Mouse (Mus musculus) MEL (cell line): Measurements from ENCODE around the gene Rpl14. TPM values are rescaled to one million over a fixed set of nuclear protein-coding genes. Genes with fewer than 3 reads are reported as not detected.

Experiments used
- DNase-seq: peaks from one replicate; pipeline ENCODE4 v3.0.0; 2011; ENCODE audit warnings: low read depth, low spot score
- H3K27ac ChIP-seq: 2 replicates; pipeline ENCODE4 v1.5.1; 2012; ENCODE audit warnings: low read depth, mild to moderate bottlenecking, control low read depth, low read length, moderate library complexity; ENCODE audit not compliant: control insufficient read depth
- H3K27me3 ChIP-seq, 2 experiments: fragments of 150-350 bp in 1 of 2; sonication (generic) in 1 of 2; 2 replicates each; pipeline ENCODE4 v1.6.1; 2012; ENCODE audit warnings: low read length in 2 of 2, mild to moderate bottlenecking in 2 of 2, improper control_type of control experiment in 1 of 2, moderate library complexity in 1 of 2; ENCODE audit not compliant: insufficient read depth in 2 of 2, control insufficient read depth in 1 of 2
- H3K36me3 ChIP-seq, 2 experiments: 2 replicates each; pipeline ENCODE4 v1.6.1; 2012 to 2014; ENCODE audit warnings: low read length in 2 of 2, improper control_type of control experiment in 1 of 2, inconsistent platforms in 1 of 2, mild to moderate bottlenecking in 1 of 2; ENCODE audit not compliant: insufficient read depth in 2 of 2, control insufficient read depth in 1 of 2
- H3K4me1 ChIP-seq, 2 experiments: fragments of 150-350 bp in 1 of 2; sonication (generic) in 1 of 2; 2 replicates each; pipeline ENCODE4 v1.6.1; 2012; ENCODE audit warnings: low read length in 2 of 2, improper control_type of control experiment in 1 of 2, mild to moderate bottlenecking in 1 of 2; ENCODE audit not compliant: insufficient read depth in 2 of 2, control insufficient read depth in 1 of 2
- H3K4me3 ChIP-seq, 2 experiments: fragments of 150-350 bp in 1 of 2; sonication (generic) in 1 of 2; 2 replicates each; pipeline ENCODE4 v1.5.1; 2012; ENCODE audit warnings: low read depth in 2 of 2, low read length in 2 of 2, mild to moderate bottlenecking in 2 of 2, moderate library complexity in 2 of 2, control low read depth in 1 of 2, improper control_type of control experiment in 1 of 2; ENCODE audit not compliant: control insufficient read depth in 1 of 2, insufficient read depth in 1 of 2
- H3K79me2 ChIP-seq: 2 replicates; pipeline ENCODE4 v1.6.1; 2012; ENCODE audit warnings: mild to moderate bottlenecking, low read length, moderate library complexity; ENCODE audit not compliant: control insufficient read depth, poor library complexity, insufficient read depth
- H3K9ac ChIP-seq: 2 replicates; pipeline ENCODE4 v1.6.1; 2012; ENCODE audit warnings: low read depth, mild to moderate bottlenecking, control low read depth, low read length, moderate library complexity; ENCODE audit not compliant: control insufficient read depth, poor library complexity, severe bottlenecking
- H3K9me3 ChIP-seq: fragments of 150-350 bp; sonication (generic); replicated peaks from 2 replicates; pipeline ENCODE4 v1.6.1; 2012; ENCODE audit warnings: mild to moderate bottlenecking, low read length, improper control_type of control experiment, moderate library complexity; ENCODE audit not compliant: insufficient read depth
- CHD2 ChIP-seq: IDR thresholded peaks from 2 replicates; pipeline ENCODE4 v1.6.1; 2011; ENCODE audit warnings: low read length, improper control_type of control experiment
- CTCF ChIP-seq, 3 experiments: IDR thresholded peaks in 2 of 3; conservative IDR thresholded peaks in 1 of 3; 2 replicates each; pipeline ENCODE4 v1.5.1; 2011 to 2012; ENCODE audit warnings: low read length in 3 of 3, low read depth in 2 of 3, mild to moderate bottlenecking in 2 of 3, improper control_type of control experiment in 1 of 3, inconsistent platforms in 1 of 3, mixed read lengths in 1 of 3, moderate library complexity in 1 of 3; ENCODE audit not compliant: control insufficient read depth in 1 of 3, insufficient read depth in 1 of 3, poor library complexity in 1 of 3, severe bottlenecking in 1 of 3
- ELF1 ChIP-seq: IDR thresholded peaks from 2 replicates; pipeline ENCODE4 v1.6.1; 2014; ENCODE audit warnings: low read depth, mild to moderate bottlenecking, inconsistent platforms, low read length, improper control_type of control experiment, moderate library complexity
- ETS1 ChIP-seq: IDR thresholded peaks from 2 replicates; pipeline ENCODE4 v1.6.1; 2012; ENCODE audit warnings: low read depth, mild to moderate bottlenecking, inconsistent platforms, low read length, improper control_type of control experiment, moderate library complexity
- GATA1 ChIP-seq: IDR thresholded peaks from 2 replicates; pipeline ENCODE4 v1.6.1; 2011; ENCODE audit warnings: low read depth, low read length, improper control_type of control experiment
- JUND ChIP-seq: IDR thresholded peaks from 2 replicates; pipeline ENCODE4 v1.6.1; 2011; ENCODE audit warnings: low read depth, mild to moderate bottlenecking, improper control_type of control experiment, low read length
- KAT2A ChIP-seq: conservative IDR thresholded peaks from 2 replicates; pipeline ENCODE4 v1.6.1; 2012; ENCODE audit warnings: low read depth, low read length, improper control_type of control experiment, inconsistent platforms
- MAFK ChIP-seq: IDR thresholded peaks from 2 replicates; pipeline ENCODE4 v1.6.1; 2011; ENCODE audit warnings: low read depth, mild to moderate bottlenecking, low read length, improper control_type of control experiment, borderline replicate concordance
- MAZ ChIP-seq: IDR thresholded peaks from 2 replicates; pipeline ENCODE4 v1.6.1; 2012; ENCODE audit warnings: low read depth, mild to moderate bottlenecking, inconsistent platforms, low read length, improper control_type of control experiment
- MXI1 ChIP-seq: IDR thresholded peaks from 2 replicates; pipeline ENCODE4 v1.6.1; 2011; ENCODE audit warnings: mild to moderate bottlenecking, low read depth, low read length, improper control_type of control experiment
- MYC ChIP-seq: IDR thresholded peaks from 2 replicates; pipeline ENCODE4 v1.6.1; 2011; ENCODE audit warnings: low read depth, mild to moderate bottlenecking, low read length, improper control_type of control experiment, moderate library complexity
- NRF1 ChIP-seq: IDR thresholded peaks from 2 replicates; pipeline ENCODE4 v1.6.1; 2014; ENCODE audit warnings: low read depth, mild to moderate bottlenecking, inconsistent platforms, low read length, improper control_type of control experiment, moderate library complexity; ENCODE audit not compliant: poor library complexity, insufficient read depth, severe bottlenecking
- POLR2AphosphoS2 ChIP-seq: IDR thresholded peaks from 2 replicates; pipeline ENCODE4 v1.6.1; 2011; ENCODE audit warnings: low read length, improper control_type of control experiment
- POLR2AphosphoS5 ChIP-seq: IDR thresholded peaks from 2 replicates; pipeline ENCODE4 v1.6.1; 2012; ENCODE audit warnings: low read depth, borderline replicate concordance, mild to moderate bottlenecking, inconsistent platforms, low read length, moderate library complexity, mixed read lengths
- RAD21 ChIP-seq: IDR thresholded peaks from 2 replicates; pipeline ENCODE4 v1.6.1; 2011; ENCODE audit warnings: mild to moderate bottlenecking, low read depth, low read length, improper control_type of control experiment
- SMC3 ChIP-seq: IDR thresholded peaks from 2 replicates; pipeline ENCODE4 v1.6.1; 2011; ENCODE audit warnings: low read depth, low read length, improper control_type of control experiment
- TAL1 ChIP-seq: IDR thresholded peaks from 2 replicates; pipeline ENCODE4 v1.6.1; 2012; ENCODE audit warnings: mild to moderate bottlenecking, inconsistent platforms, low read length, moderate library complexity, mixed read lengths
- TCF12 ChIP-seq: IDR thresholded peaks from 2 replicates; pipeline ENCODE4 v1.6.1; 2014; ENCODE audit warnings: low read depth, mild to moderate bottlenecking, inconsistent platforms, low read length, improper control_type of control experiment, moderate library complexity
- UBTF ChIP-seq: IDR thresholded peaks from 2 replicates; pipeline ENCODE4 v1.6.1; 2012; ENCODE audit warnings: low read depth, mild to moderate bottlenecking, inconsistent platforms, low read length, improper control_type of control experiment, moderate library complexity, borderline replicate concordance; ENCODE audit not compliant: insufficient read depth
- ZC3H11A ChIP-seq: IDR thresholded peaks from 2 replicates; pipeline ENCODE4 v1.6.1; 2012; ENCODE audit warnings: low read depth, mild to moderate bottlenecking, inconsistent platforms, low read length, improper control_type of control experiment
- ZNF384 ChIP-seq: IDR thresholded peaks from 2 replicates; pipeline ENCODE4 v1.6.1; 2012; ENCODE audit warnings: low read depth, mild to moderate bottlenecking, inconsistent platforms, low read length, improper control_type of control experiment
- polyA plus RNA-seq, 2 experiments: library from polyadenylated mRNA; stranded (reverse) in 1 of 2; unstranded in 1 of 2; fragments of >175 nt in 1 of 2; fragments of >200 nt in 1 of 2; gene quantifications; 2 replicates each; pipeline versions ENCODE4 v1.2.1 to v1.2.4; 2012; ENCODE audit warnings: low replicate concordance in 2 of 2, low read depth in 1 of 2; ENCODE audit not compliant: insufficient read length in 2 of 2, insufficient read depth in 1 of 2, missing spikeins in 1 of 2
- total RNA-seq: library from RNA; depleted of rRNA; stranded (reverse); fragments of 300-350 nt; gene quantifications from 2 replicates; pipeline ENCODE4 v1.2.3, GENCODE M21; 2012

The Rpl14 gene
- total and polyA plus RNA-seq, 3 experiments = 502 to 1,607 TPM; not detected in 1

- Histone ChIP-seq H3K4me3 (no peak within 1 kb of the TSS), H3K36me3 (no peaks in the 10 kb centered on the region), H3K79me2 (no peaks in the 10 kb centered on the region), H3K27ac (no peak within 1 kb of the TSS), H3K9me3 (no peaks in the 10 kb centered on the region), H3K4me1 (no peaks in the 10 kb centered on the region), H3K9ac (no peak within 1 kb of the TSS), H3K27me3 (no peaks in the 10 kb centered on the region)
- no peak for DNase-seq
- TF ChIP-seq CTCF (IDR thresholded peaks at IDR 0.05 in 2 of 3, conservative IDR thresholded peaks at IDR 0.05 in 1 of 3; ENCODE audit: control insufficient read depth in 1 of 3, insufficient read depth in 1 of 3, low read depth in 2 of 3, low read length in 3 of 3, poor library complexity in 1 of 3, severe bottlenecking in 1 of 3) = no peak
- TF ChIP-seq NRF1 = no peak
- no peak for TF ChIP-seq CHD2
- no peak for TF ChIP-seq TCF12
- TF ChIP-seq ZNF384 = no peak
- TF ChIP-seq JUND = no peak
- TF ChIP-seq ZC3H11A = no peak
- no peak for TF ChIP-seq MAFK
- TF ChIP-seq ELF1 = no peak
- no peak for TF ChIP-seq MAZ
- no peak for TF ChIP-seq MXI1
- no peak for TF ChIP-seq POLR2AphosphoS2
- TF ChIP-seq UBTF = no peak
- TF ChIP-seq SMC3 = no peak
- TF ChIP-seq MYC = no peak
- no peak for TF ChIP-seq GATA1
- no peak for TF ChIP-seq RAD21
- TF ChIP-seq TAL1 = no peak
- no peak for TF ChIP-seq POLR2AphosphoS5
Observed at GRCm38 (mm10) chr9:120539662-120540251, 31.5 kb upstream of the Rpl14 start, which contains the start of gene Entpd3. Gene Entpd3 (plus strand): TSS chr9:120539818.

DNA sequence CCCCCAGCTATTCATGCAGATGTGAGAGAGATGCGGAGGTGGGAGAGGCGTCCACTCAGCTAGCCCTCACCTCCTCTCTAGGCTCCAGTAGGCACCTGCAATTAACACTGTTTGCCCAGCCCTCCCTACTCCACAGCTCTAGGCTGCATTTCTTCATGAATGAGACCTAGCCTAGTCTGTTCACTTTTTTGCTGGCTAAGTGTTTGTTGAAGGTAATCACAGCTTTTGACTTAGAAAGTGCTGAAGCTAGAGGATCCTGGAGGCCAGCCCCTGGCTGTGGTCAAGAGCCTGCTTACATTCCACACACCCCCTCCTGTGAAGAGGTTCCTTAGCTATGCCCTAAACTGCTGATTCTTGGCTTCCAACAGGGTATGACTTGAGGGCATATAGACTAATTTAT lies 29.8 kb upstream of the Rpl14 start:
- no peak for TF ChIP-seq CTCF (IDR thresholded peaks at IDR 0.05 in 2 of 3, conservative IDR thresholded peaks at IDR 0.05 in 1 of 3; ENCODE audit: control insufficient read depth in 1 of 3, insufficient read depth in 1 of 3, low read depth in 2 of 3, low read length in 3 of 3, poor library complexity in 1 of 3, severe bottlenecking in 1 of 3)
- TF ChIP-seq ETS1 = no peak
- no peak for TF ChIP-seq KAT2A
- H3K36me3 ChIP-seq = no peaks in the 10 kb centered on the region
- no peaks in the 10 kb centered on the region for H3K27me3 ChIP-seq
- no peaks in the 10 kb centered on the region for H3K9me3 ChIP-seq
- H3K79me2 ChIP-seq = no peaks in the 10 kb centered on the region
- H3K27ac ChIP-seq = no peak overlapping the region
- DNase-seq = no peak
- no peaks in the 10 kb centered on the region for H3K4me1 ChIP-seq
- no peak overlapping the region for H3K9ac ChIP-seq
- H3K4me3 ChIP-seq = no peak overlapping the region
